Mouse (Mus musculus): ENCODE results near the gene 4932411N23Rik.
"Not testable (repeated sequence)": the region's sequence is repeated elsewhere in the genome, so short reads cannot be mapped to it uniquely, and the experiment has no call there.

- not testable (repeated sequence) for TF ChIP-seq POLR2A (IDR thresholded peaks at IDR 0.05; ENCODE audit: borderline replicate concordance, extremely low read depth, low read depth, low read length); CTCF (IDR thresholded peaks at IDR 0.05; ENCODE audit: insufficient read depth, low read length)
Measured at GRCm38 (mm10) chrX:126773511-126773910, 42.2 kb downstream of the 4932411N23Rik start.

Data from lung, adult 2 months (tissue).